Mouse (Mus musculus): ENCODE data around the gene Nup155. TPM values are rescaled to one million over a fixed set of nuclear protein-coding genes. Genes with fewer than 3 reads are reported as not detected.
A peak's percentile ranks its signal among the peaks of the same experiment; 100 is the strongest.
"Not testable (repeated sequence)": the region's sequence is repeated elsewhere in the genome, so short reads cannot be mapped to it uniquely, and the experiment has no call there.

Gene Nup155
- 12.3 and 14.9 TPM in 2 replicates for polyA plus RNA-seq (2015; fragmentation: Nextera tagmentation; extraction: Ambion mirVana)

DNA sequence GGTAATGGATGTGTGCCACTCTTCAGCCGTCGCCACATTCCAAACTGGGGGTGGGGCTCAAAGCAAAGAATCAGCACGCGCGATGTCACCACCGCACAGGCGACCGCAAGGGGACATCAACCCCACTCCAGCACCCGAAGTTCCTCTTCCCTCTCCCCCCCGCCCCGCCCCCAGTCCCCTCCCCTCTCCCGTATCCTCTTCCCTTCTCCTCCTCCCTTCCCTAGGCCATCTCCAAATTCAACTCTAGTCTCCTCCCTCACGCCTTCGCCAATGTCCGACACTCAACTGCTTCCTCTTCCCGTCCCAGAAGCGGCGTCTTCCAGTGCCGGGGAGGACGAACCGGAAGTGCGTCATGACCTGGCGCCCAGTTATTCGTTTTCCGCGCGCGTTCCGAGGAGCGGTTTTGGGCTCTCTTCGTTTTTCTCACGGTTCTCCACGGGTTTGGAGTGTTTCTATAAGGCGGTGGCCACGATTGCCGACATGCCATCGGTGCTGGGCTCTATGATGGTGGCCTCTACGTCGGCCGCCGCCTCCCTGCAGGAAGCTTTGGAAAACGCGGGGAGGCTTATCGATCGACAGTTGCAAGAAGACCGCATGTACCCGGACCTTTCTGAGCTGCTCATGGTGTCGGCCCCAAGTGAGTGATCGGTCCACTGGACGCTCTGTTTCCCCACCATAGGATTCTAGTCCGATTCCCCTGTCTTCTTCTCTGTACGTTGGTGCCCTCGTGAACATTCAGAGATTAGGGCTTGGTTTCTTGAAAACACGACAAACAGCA is at the start of gene Nup155:
Nup155 (plus strand) TSS at position 308 of the 778 bp plus-strand sequence.
- H3K36me3 ChIP-seq, result peaks cover 23% of the 10 kb centered on the region
- WGBS, result under 1% methylated on average over 52 of the region's 54 CpGs
- H3K27ac ChIP-seq (replicated peaks), result peak within 1 kb of the TSS; percentile 76
- H3K4me3 ChIP-seq (replicated peaks), result peak within 1 kb of the TSS; percentile 91
- no peaks in the 10 kb centered on the region for H3K9me3 ChIP-seq (replicated peaks)
- H3K27me3 ChIP-seq, result no peaks in the 10 kb centered on the region
- H3K4me1 ChIP-seq, result peaks cover 16% of the 10 kb centered on the region
- ATAC-seq (ENCODE audit: insufficient number of reproducible peaks, low FRiP score, low TSS enrichment, low read depth), result peak; percentile 97
- H3K9ac ChIP-seq, result peak within 1 kb of the TSS; percentile 91
- H3K4me2 ChIP-seq (replicated peaks), result peak within 1 kb of the TSS; percentile 65

DNA sequence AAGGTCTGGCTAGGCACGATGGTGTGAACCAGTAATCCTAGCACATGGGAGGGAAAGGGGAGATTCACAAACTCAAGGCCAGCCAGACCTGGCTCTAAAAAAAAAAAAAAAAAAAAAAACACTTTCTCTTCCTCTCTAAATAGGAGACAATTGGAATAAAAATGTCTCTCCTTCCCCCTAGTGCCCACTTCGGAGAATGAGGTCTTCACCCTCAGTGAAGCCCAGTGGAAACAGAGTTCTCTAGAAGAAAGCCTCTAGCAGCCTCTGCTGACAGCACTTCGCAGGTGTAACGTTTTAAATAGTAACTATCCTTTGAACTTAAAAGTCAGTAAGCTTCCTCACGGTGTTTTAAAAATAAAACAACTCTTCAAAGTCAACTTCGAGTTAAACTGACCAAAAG is 43.9 kb upstream of the Nup155 start:
- H3K4me2 ChIP-seq (replicated peaks), result no peak overlapping the region
- H3K9me3 ChIP-seq (replicated peaks), result no peaks in the 10 kb centered on the region
- no peak overlapping the region for H3K9ac ChIP-seq
- H3K27me3 ChIP-seq, result no peaks in the 10 kb centered on the region
- H3K4me1 ChIP-seq, result no peaks in the 10 kb centered on the region
- 70% methylated on average over 6 of the region's 6 CpGs for WGBS
- no peak for ATAC-seq (ENCODE audit: insufficient number of reproducible peaks, low FRiP score, low TSS enrichment, low read depth)
- H3K4me3 ChIP-seq (replicated peaks), result no peak overlapping the region
- H3K27ac ChIP-seq (replicated peaks), result no peak overlapping the region
- peaks cover 12% of the 10 kb centered on the region; the same call in 1 of the 2 replicates for H3K36me3 ChIP-seq

DNA sequence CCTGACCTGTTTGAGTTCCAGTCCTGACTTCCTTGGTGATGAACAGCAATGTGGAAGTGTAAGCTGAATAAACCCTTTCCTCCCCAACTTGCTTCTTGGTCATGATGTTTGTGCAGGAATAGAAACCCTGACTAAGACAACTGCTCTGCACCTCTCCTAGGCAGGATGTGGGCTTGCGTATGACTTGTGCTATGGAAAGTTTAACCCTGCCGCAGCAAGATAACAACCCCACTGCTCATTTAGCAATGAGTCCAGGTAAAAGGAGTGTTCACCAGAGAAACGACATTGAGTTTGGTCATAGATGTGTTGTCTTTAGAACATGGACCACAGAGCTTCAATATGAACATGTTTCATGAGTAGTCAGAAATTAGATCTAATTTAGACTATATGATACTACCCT is 35.9 kb upstream of the Nup155 start:
- not testable (repeated sequence) for ATAC-seq (ENCODE audit: insufficient number of reproducible peaks, low FRiP score, low TSS enrichment, low read depth); H3K27me3 ChIP-seq; H3K9me3 ChIP-seq (replicated peaks); H3K9ac ChIP-seq; H3K4me2 ChIP-seq (replicated peaks); H3K4me3 ChIP-seq (replicated peaks); H3K27ac ChIP-seq (replicated peaks); H3K4me1 ChIP-seq
- H3K36me3 ChIP-seq, result peaks cover 41% of the 10 kb centered on the region
- 91% methylated on average over 3 of the region's 3 CpGs for WGBS

DNA sequence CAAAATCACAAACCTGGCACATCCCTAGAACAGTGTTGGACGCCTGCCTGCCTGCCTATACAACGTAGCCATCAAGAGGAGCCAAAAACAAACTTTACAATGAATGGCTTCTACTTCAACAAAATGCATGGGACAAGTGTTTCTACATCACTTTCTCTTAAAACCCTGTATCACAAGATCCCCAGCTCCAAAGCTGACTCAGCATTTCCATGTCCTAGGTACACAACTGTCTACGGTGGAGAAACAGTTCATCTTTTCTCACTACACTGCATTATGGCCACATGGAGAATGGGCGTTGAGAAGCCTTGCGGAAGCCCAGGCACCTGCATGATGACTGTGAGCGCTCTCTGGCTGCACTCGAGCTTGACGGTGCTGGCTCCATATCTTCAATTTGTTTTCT is 26.9 kb upstream of the Nup155 start:
- Histone ChIP-seq H3K27ac (replicated peaks) (no peak overlapping the region), H3K4me1 (no peaks in the 10 kb centered on the region), H3K9me3 (replicated peaks) (no peaks in the 10 kb centered on the region), H3K4me2 (replicated peaks) (no peak overlapping the region), H3K27me3 (no peaks in the 10 kb centered on the region), H3K9ac (no peak overlapping the region), H3K4me3 (replicated peaks) (no peak overlapping the region), H3K36me3 (peaks cover 23% of the 10 kb centered on the region)
- ATAC-seq (ENCODE audit: insufficient number of reproducible peaks, low FRiP score, low TSS enrichment, low read depth), result no peak
- WGBS, result 88% methylated on average over 8 of the region's 8 CpGs

DNA sequence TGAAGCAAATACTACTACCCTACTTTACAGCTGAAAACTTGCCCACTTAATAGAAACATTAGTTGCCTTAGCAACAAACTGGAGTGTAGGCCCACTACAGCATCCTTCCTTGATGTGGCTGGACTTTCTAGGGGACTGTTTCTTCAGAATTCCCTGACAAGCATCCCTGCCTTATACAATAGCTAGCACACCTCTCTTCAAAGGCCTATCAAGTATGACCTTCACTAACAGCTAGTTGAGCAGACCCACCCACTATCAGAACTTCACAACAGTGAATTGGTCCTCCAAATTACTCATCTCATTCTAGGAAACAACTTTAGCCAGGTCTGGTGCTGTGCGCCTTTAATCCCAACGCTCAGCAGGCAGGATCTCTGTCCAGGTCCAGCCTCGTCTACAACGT is 21.8 kb upstream of the Nup155 start:
- Histone ChIP-seq H3K9ac (no peak overlapping the region), H3K4me1 (no peaks in the 10 kb centered on the region), H3K27ac (replicated peaks) (no peak overlapping the region), H3K36me3 (peaks cover 21% of the 10 kb centered on the region), H3K9me3 (replicated peaks) (no peaks in the 10 kb centered on the region), H3K27me3 (no peaks in the 10 kb centered on the region), H3K4me3 (replicated peaks) (no peak overlapping the region), H3K4me2 (replicated peaks) (no peak overlapping the region)
- ATAC-seq (ENCODE audit: insufficient number of reproducible peaks, low FRiP score, low TSS enrichment, low read depth), result no peak
- WGBS, result 94% methylated on average over 4 of the region's 4 CpGs

DNA sequence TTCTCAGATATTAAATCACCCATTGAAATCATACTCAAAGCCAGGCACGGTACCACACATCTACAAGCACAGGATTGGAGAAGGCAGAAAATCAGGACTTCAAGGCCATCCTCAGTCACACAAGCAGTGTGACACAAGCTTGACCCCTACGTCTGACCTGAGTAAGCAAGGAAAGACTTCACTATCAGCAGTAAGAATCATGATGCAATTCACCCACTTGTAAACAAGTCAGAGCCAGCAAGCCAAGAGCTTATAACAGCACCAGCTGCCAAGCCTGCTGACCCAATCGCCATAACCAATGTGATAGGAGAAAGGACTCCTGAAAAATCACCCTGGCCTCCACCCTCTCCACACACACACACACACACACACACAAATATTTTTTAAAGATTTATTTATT is 20.4 kb upstream of the Nup155 start:
- Histone ChIP-seq H3K27ac (replicated peaks) (no peak overlapping the region), H3K36me3 (peaks cover 24% of the 10 kb centered on the region), H3K4me3 (replicated peaks) (no peak overlapping the region), H3K9me3 (replicated peaks) (no peaks in the 10 kb centered on the region), H3K9ac (no peak overlapping the region), H3K4me1 (no peaks in the 10 kb centered on the region), H3K27me3 (no peaks in the 10 kb centered on the region), H3K4me2 (replicated peaks) (no peak overlapping the region)
- no peak for ATAC-seq (ENCODE audit: insufficient number of reproducible peaks, low FRiP score, low TSS enrichment, low read depth)
- WGBS, result 86% methylated on average over 3 of the region's 3 CpGs

DNA sequence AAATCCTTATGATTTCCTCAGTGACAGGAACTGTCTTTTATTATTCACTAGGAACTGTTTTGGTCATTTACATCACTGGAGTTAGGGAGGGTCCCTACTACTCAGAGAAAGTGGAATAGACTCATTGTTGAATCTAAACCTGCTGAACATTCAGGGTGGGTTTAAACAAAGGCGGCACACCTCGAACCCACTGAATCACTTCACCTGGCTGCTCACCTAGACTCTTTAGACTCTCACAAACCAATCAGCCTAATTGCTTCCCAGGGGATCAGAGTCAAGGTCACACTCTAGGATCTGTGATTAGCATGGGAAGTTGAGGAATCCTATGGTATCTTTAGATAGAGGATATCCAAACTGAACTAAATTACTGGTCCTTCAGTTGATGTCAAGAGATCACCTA is 18.4 kb upstream of the Nup155 start:
- H3K4me3 ChIP-seq (replicated peaks), result no peak overlapping the region
- 94% methylated on average over 2 of the region's 2 CpGs for WGBS
- H3K27me3 ChIP-seq, result no peaks in the 10 kb centered on the region
- H3K36me3 ChIP-seq, result peaks cover 27% of the 10 kb centered on the region
- H3K27ac ChIP-seq (replicated peaks), result no peak overlapping the region
- ATAC-seq (ENCODE audit: insufficient number of reproducible peaks, low FRiP score, low TSS enrichment, low read depth), result no peak
- H3K9me3 ChIP-seq (replicated peaks), result no peaks in the 10 kb centered on the region
- no peak overlapping the region for H3K4me2 ChIP-seq (replicated peaks)
- no peaks in the 10 kb centered on the region for H3K4me1 ChIP-seq
- H3K9ac ChIP-seq, result no peak overlapping the region

DNA sequence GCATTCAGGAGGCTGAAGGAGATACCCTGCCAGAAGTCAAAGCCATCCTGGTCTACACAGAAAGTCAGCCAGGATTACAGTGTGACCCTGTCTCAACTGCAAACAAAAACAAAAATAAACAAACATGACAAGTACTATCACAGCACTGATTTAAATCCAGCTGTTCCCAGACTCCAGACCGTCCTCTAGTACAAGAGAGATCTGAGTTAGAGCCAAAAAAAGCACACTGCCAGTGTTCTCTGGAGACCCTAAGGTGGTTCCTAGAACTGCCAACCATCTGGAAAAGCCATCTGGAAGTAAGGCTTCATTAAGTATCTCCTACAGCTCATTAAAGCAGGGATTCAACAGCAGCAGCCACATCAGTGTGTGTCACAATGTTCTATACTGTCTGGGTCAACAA is 16.4 kb upstream of the Nup155 start:
- not testable (repeated sequence) for H3K27ac ChIP-seq (replicated peaks); ATAC-seq (ENCODE audit: insufficient number of reproducible peaks, low FRiP score, low TSS enrichment, low read depth); H3K4me1 ChIP-seq; H3K4me3 ChIP-seq (replicated peaks); H3K9ac ChIP-seq; H3K4me2 ChIP-seq (replicated peaks); H3K9me3 ChIP-seq (replicated peaks); H3K27me3 ChIP-seq
- H3K36me3 ChIP-seq, result peaks cover 35% of the 10 kb centered on the region
- 74% methylated on average over 1 of the region's 1 CpGs for WGBS

DNA sequence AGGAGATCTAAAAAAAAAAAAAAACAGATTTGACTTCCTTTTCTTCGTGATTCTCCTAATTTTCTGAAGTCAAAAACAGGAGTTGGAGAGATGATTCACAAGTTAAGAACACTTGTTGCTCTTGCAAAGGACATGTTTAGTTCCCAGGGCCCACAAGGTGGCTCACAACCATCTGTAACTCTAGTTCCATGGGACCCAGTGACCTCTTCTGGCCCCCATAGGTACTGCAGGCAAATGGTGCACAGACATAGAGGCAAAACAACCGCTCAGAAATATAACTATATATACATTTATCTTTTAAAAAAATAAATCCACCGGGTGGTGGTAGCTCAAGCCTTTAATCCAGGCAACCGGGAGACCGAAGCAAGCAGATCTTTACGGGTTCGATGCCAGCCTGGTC is 11.2 kb upstream of the Nup155 start:
- Histone ChIP-seq H3K27ac (replicated peaks) (no peak overlapping the region), H3K36me3 (peaks cover 15% of the 10 kb centered on the region), H3K27me3 (no peaks in the 10 kb centered on the region), H3K9ac (no peak overlapping the region), H3K4me2 (replicated peaks) (peak overlapping the region; percentile 27; the same call in 1 of the 2 replicates), H3K4me1 (0 out of 2 replicates have a peak, but pooled peaks cover 3% of the 10 kb centered on the region), H3K9me3 (replicated peaks) (no peaks in the 10 kb centered on the region), H3K4me3 (replicated peaks) (peak overlapping the region; percentile 18)
- no peak for ATAC-seq (ENCODE audit: insufficient number of reproducible peaks, low FRiP score, low TSS enrichment, low read depth)
- WGBS, result 26% methylated on average over 7 of the region's 7 CpGs

DNA sequence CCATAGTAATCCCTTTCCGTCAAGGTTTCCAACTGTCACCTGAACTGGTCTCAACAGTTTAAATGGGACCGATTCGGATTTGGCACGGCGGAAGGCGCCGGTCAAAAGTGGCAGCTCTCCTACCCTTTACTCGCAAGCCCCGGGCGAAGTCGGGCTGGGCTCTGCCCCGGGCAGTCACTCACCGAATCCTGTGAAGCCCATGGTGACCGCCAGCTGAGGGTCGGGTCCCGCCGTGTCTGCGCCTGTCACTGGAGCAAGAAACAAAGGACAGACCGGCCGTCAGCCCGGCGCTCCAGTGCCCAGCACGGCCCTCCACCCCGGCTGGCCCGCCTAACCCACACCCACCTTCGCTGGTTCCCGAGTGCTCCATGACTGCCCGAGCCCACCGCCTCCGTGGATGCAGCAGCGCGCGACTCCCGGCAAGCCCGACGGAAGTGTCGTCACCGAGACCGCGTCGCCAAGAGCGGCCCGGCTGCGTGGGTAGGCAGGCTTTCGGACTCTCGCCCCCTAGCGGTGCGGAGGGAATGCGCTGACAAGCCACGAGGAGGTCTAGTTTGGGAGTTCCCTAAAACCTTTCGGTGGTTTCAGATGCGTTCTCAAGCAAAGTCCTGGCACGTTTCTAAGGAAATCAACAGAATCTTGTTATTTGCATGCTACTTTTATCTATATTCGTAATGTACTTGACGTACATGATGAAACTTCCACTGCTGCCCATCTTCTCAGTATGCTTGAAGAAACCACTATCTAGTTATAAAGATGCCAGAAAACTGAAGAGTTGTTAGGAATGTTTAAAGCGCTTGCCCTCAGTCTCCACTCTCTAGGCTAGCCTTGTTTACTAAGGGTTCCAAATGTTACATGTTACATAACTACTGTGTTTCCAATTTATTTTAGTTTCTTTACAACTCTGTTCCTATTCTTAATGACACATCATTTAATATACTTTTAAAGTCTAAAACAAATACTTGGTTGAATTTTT is 10.0 kb upstream of the Nup155 start, which contains the start of gene Wdr70:
Wdr70 (minus strand) TSS at position 436 of the 976 bp plus-strand sequence.
- WGBS, result 2% methylated on average over 56 of the region's 56 CpGs

DNA sequence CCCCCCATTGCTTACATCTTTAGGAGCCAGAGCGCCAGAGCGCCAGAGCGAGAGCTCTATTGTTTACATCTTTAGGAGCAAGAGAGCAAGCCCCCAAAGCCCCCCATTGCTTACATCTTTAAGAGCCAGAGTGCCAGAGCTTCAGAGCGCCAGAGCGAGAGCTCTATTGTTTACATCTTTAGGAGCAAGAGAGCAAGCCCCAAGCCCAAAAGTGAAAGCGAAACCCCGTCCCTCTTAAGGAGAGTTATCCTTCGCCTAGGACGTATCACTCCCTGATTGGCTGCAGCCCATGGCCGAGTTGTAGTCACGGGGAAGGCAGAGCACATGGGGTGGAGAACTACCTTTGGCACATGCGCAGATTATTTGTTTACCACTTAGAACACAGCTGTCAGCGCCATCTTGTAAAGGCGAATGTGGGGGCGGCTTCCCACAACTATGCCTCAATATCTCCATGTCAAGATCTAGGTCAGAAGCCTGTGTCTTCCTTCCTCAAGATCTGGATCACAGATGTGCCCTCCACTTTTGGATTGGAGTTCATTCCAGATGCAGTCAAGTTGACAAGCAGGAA is 7.0 kb upstream of the Nup155 start:
- not testable (repeated sequence) for H3K4me2 ChIP-seq (replicated peaks); H3K36me3 ChIP-seq; H3K9me3 ChIP-seq (replicated peaks); H3K4me1 ChIP-seq; H3K27ac ChIP-seq (replicated peaks); ATAC-seq (ENCODE audit: insufficient number of reproducible peaks, low FRiP score, low TSS enrichment, low read depth); H3K27me3 ChIP-seq; H3K9ac ChIP-seq; H3K4me3 ChIP-seq (replicated peaks)
- WGBS, result 88% methylated on average over 15 of the region's 15 CpGs

More for the DNA sequence above, 10.0 kb upstream of the Nup155 start, which contains the start of gene Wdr70:
- no peaks in the 10 kb centered on the region for H3K9me3 ChIP-seq (replicated peaks)
- H3K4me2 ChIP-seq (replicated peaks), result peak within 1 kb of the TSS; percentile 45
- H3K36me3 ChIP-seq, result peaks cover 12% of the 10 kb centered on the region
- H3K4me3 ChIP-seq (replicated peaks), result peak within 1 kb of the TSS; percentile 72
- 0 out of 2 replicates have a peak, but pooled peaks cover 3% of the 10 kb centered on the region for H3K4me1 ChIP-seq
- H3K27me3 ChIP-seq, result no peaks in the 10 kb centered on the region
- H3K27ac ChIP-seq (replicated peaks), result no peak within 1 kb of the TSS
- peak; percentile 90 for ATAC-seq (ENCODE audit: insufficient number of reproducible peaks, low FRiP score, low TSS enrichment, low read depth)
- H3K9ac ChIP-seq, result peak within 1 kb of the TSS; percentile 82

Data from embryonic facial prominence, embryonic 15.5 days (tissue).